Mouse (Mus musculus) kidney, postnatal 0 days (tissue): ENCODE measurements around the gene Tubb5. TPM values are rescaled to one million over a fixed set of nuclear protein-coding genes. Genes with fewer than 3 reads are reported as not detected.

Source experiments
- ATAC-seq: fragments of 200-750 bp; cut with Nextera tagmentation; replicated peaks from 2 replicates; pipeline ENCODE4 v1.8.0; 2017; ENCODE audit warnings: low read depth, moderate number of reproducible peaks, moderate TSS enrichment, moderate library complexity; ENCODE audit not compliant: low FRiP score
- DNase-seq: peaks from one replicate; pipeline ENCODE4 v3.0.0-alpha.2; 2016; ENCODE audit warnings: low spot score
- H3K27ac ChIP-seq: fragments of 300-500 bp; sonication (generic); 2 replicates; pipeline ENCODE4 v1.5.1; 2014; ENCODE audit warnings: mild to moderate bottlenecking
- H3K27me3 ChIP-seq: fragments of 300-500 bp; sonication (generic); 2 replicates; pipeline ENCODE4 v1.6.1; 2014; ENCODE audit warnings: low read length, mixed read lengths; ENCODE audit not compliant: insufficient read depth
- H3K36me3 ChIP-seq: fragments of 300-500 bp; sonication (generic); 2 replicates; pipeline ENCODE4 v1.6.1; 2014; ENCODE audit warnings: low read length, mixed read lengths; ENCODE audit not compliant: insufficient read depth
- H3K4me1 ChIP-seq: fragments of 300-500 bp; sonication (generic); replicated peaks from 2 replicates; pipeline ENCODE4 v1.6.1; 2014; ENCODE audit warnings: antibody characterized with exemption, low read length, mixed read lengths; ENCODE audit not compliant: insufficient read depth
- H3K4me2 ChIP-seq: fragments of 300-500 bp; sonication (generic); 2 replicates; pipeline ENCODE4 v1.6.1; 2014; ENCODE audit warnings: mild to moderate bottlenecking, low read length, moderate library complexity, mixed read lengths
- H3K4me3 ChIP-seq: fragments of 300-500 bp; sonication (generic); replicated peaks from 2 replicates; pipeline ENCODE4 v1.5.1; 2014; ENCODE audit warnings: low read depth, low read length
- H3K9ac ChIP-seq: fragments of 300-500 bp; sonication (generic); 2 replicates; pipeline ENCODE4 v1.6.1; 2014; ENCODE audit warnings: low read depth, low read length
- H3K9me3 ChIP-seq: fragments of 300-500 bp; sonication (generic); replicated peaks from 2 replicates; pipeline ENCODE4 v1.6.1; 2016; ENCODE audit warnings: low read length, inconsistent platforms, mixed read lengths
- CTCF ChIP-seq: IDR thresholded peaks from 2 replicates; pipeline ENCODE4 v1.5.1; 2016; ENCODE audit warnings: antibody characterized with exemption, low read depth, mild to moderate bottlenecking, moderate library complexity
- WGBS: fragments of 180-500 bp; shearing (Covaris S2); extraction: QIAGEN DNeasy Blood & Tissue Kit; methylation state at CpG from one replicate; pipeline ENCODE4 v1.1.7; 2014; 5-methylcytosine and 5-hydroxymethylcytosine counted together
- polyA plus RNA-seq: library from polyadenylated mRNA; unstranded; fragments of >200 nt; fragmentation: Nextera tagmentation; extraction: Ambion mirVana; gene quantifications from 2 replicates; pipeline ENCODE4 v1.2.1, GENCODE M21; 2015

Tubb5 gene
- polyA plus RNA-seq, 1 experiment from 2014 or later = 503 TPM

DNA sequence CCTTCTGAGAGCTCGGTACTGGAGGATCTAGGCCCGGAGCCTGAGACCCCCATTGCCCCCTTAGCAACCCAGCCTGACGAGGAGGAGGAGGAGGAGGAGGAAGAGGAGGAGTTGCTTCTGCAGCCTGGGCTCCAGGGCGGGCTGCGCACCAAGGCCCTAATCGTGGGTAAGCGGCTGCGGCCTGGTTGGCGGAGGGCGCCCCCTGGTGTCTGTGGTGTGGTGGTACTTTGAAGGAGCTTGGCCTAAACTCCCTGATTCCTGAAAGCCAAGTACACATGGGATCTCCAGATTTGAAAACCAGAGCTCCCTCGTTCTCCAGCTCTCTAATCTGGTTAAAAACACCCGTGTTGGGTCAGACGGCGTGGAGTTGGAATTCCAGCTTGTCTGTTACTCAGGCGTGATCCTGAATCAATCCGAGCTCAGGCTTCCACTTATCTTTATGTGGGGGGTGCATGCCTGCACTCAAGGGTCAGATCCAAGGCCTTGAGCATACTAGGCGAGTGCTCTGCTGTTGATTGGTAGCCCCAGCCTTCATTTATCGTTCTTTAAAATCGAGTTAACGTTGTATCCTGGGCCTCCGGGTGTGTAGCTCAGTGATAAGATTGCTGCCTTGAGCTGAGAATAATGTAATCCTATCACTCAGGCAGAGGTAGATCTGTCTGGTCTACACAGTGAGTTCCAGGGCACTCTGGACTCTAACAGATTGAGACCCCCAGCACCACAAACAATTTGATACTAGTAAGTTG is 35.8 kb upstream of the Tubb5 start:
- Histone ChIP-seq H3K4me3 (no peak overlapping the region), H3K27me3 (no peaks in the 10 kb centered on the region), H3K4me1 (0 out of 2 replicates have a peak, but pooled peaks cover 8% of the 10 kb centered on the region), H3K9me3 (no peaks in the 10 kb centered on the region), H3K4me2 (peak overlapping the region; percentile 33; the same call in 1 of the 2 replicates), H3K9ac (peak overlapping the region; percentile 19; the same call in 1 of the 2 replicates), H3K36me3 (0 out of 2 replicates have a peak, but pooled peaks cover 4% of the 10 kb centered on the region), H3K27ac (no peak overlapping the region)
- WGBS = 29% methylated on average over 21 of the region's 21 CpGs
- DNase-seq (peak; percentile 88), ATAC-seq (peak; percentile 52)
- TF ChIP-seq CTCF = peak; percentile 96

DNA sequence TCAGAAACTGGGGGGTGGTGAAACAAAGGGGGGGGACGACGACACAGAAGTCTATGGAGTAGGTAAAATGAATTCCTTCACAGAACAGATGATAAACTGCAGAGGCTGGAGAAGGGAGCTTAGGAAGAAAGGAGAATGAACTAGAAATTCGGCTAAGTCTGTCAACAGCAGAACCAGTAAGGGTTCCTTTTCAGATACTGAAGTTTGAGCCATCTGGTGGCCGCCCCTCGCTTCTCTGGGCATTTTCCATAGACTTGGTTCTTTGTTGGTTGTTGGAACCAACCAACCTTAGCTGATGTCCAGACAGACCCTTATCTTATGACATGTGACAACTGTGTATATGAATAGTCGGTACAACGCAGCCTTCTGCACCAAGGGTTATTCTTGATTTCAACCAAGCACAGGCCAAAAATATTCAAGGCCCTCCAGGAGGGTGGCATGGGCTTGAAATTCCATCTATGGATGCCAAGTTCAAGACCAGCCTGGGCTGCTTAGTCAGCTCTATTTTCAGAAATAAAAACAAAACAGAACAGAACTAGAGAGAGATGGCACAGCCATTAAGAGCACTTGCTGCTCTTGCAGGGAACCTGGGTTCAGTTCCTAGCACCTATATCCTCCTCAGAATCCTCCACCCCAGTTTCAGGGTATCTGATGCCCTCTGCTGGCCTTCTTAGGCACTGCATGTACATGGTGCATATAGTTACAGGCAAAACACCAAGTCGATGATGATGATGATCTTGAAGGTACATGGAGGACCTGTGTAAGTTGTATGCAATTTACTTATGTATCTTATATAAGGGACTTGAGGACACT is 33.0 kb upstream of the Tubb5 start:
- DNase-seq = no peak

DNA sequence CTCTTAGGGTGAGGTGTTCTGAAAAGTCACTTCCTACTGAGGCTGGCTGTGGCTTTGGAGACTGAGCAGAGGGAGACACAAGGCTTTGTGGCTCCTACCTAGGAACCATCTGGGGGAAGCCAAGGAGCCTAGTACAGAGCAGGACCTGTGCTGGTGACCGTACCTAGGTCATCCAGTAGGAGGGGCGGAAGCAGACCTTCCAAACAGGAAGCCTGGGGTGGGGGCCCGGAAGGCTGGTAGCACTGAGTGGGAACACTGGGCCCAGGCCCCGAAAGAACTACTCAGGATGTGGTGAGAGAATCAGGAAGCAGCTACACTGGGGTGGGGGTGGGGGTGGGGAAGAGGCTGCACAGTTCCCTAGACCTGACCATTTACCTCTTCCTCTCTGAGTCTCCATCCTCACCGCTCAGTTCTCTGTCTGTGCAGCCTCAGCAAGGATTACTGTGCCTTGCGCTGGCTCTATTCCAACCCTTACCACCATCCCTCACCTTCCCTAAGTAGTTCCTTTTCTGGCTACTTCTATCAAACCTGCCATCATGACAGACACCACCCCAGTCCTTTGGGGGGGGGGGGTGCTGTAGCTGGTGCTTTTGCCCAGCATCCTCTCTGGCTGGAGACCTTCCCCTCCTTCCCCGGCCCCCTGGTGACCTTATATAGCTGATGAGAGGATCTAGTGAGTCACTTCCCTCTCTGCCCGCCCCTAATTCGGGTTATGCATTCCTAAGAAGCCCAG is 32.2 kb upstream of the Tubb5 start:
- H3K27me3 ChIP-seq = no peaks in the 10 kb centered on the region
- peaks cover 22% of the 10 kb centered on the region for H3K4me1 ChIP-seq
- peak overlapping the region; percentile 94 for H3K4me2 ChIP-seq
- 43% methylated on average over 9 of the region's 9 CpGs for WGBS
- peak overlapping the region; percentile 78; the same call in 1 of the 2 replicates for H3K9ac ChIP-seq
- peak overlapping the region; percentile 61 for H3K4me3 ChIP-seq
- no peaks in the 10 kb centered on the region for H3K9me3 ChIP-seq
- ATAC-seq (no peak; the same call in 1 of the 2 replicates), DNase-seq (peak; percentile 67)
- 0 out of 2 replicates have a peak, but pooled peaks cover 4% of the 10 kb centered on the region for H3K36me3 ChIP-seq
- peak overlapping the region; percentile 96 for H3K27ac ChIP-seq
- TF ChIP-seq CTCF = no peak

More for the DNA sequence above, 33.0 kb upstream of the Tubb5 start:
- Histone ChIP-seq H3K4me1 (peaks cover 22% of the 10 kb centered on the region), H3K4me2 (peak overlapping the region; percentile 94), H3K9ac (0 out of 2 replicates have a peak overlapping the region, but pooled peaks have one; percentile 78), H3K9me3 (no peaks in the 10 kb centered on the region), H3K27ac (peak overlapping the region; percentile 96), H3K27me3 (no peaks in the 10 kb centered on the region), H3K36me3 (0 out of 2 replicates have a peak, but pooled peaks cover 4% of the 10 kb centered on the region), H3K4me3 (peak overlapping the region; percentile 61; the same call in 1 of the 2 replicates)
- peak; percentile 64 for TF ChIP-seq CTCF
- no peak for ATAC-seq
- WGBS = 73% methylated on average over 8 of the region's 8 CpGs

DNA sequence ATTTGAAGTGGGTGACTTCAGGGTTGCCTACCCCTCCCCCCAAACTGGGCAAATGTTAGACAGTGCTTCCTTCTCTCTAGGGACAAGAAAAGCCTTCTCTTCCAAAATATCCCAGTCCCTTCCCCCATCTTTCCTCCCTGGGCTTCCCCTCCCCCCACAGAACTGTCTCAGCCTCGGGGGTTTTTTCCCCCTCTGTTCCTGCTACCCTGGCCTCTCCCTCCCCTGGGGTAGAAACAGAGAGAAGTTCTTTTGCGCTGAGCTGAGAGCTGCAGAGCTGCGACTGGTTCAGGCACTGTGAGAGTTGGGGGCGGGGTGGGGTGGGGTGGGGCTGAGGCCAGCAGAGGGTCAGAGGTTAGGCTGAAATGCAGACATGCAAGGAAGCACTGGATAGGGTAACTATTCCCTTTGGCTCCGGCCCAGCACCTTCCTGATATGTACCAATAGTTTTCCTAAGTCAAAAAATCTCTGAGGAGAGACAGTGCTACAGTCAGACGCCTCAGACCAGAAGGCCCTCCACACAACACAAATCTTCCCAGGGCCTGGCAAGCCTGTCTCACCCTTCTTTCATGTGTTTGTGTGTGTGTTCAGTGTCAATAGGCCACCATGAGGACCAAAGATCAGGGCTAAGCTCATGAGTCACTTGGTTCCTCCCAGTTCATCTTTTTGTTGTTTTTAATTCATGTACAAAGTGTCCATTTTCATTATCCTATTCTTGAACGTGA is 31.4 kb upstream of the Tubb5 start:
- H3K4me1 ChIP-seq = peaks cover 28% of the 10 kb centered on the region
- DNase-seq (peak; percentile 61), ATAC-seq (0 out of 2 replicates have a peak, but pooled peaks have one; percentile 4)
- peak overlapping the region; percentile 78 for H3K9ac ChIP-seq
- H3K27me3 ChIP-seq = no peaks in the 10 kb centered on the region
- H3K9me3 ChIP-seq = no peaks in the 10 kb centered on the region
- 0 out of 2 replicates have a peak, but pooled peaks cover 2% of the 10 kb centered on the region for H3K36me3 ChIP-seq
- peak overlapping the region; percentile 96 for H3K27ac ChIP-seq
- WGBS = 3% methylated on average over 7 of the region's 7 CpGs
- peak overlapping the region; percentile 94 for H3K4me2 ChIP-seq
- TF ChIP-seq CTCF = no peak
- H3K4me3 ChIP-seq = peak overlapping the region; percentile 61

DNA sequence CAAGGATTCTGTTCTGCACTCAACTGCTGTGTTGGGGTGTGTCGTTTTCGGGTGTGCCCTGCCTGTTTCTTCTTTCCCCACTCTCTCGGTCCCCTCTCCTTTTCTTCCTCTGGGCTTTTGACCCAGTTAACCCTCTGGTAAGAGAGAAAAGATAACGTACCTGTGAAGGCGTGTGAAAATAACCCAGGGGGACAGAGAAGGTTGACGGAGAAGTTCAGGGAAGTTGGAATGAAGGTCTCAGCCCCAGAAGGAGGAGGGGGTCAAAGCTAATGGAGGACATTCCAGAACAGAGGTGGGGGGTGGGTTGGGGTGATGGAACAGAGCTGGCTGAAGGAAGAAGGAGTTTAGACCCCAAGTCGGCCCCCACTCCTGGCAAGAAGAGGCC is 30.8 kb upstream of the Tubb5 start:
- TF ChIP-seq CTCF = no peak
- Histone ChIP-seq H3K27me3 (no peaks in the 10 kb centered on the region), H3K27ac (peak overlapping the region; percentile 96), H3K9me3 (no peaks in the 10 kb centered on the region), H3K4me3 (peak overlapping the region; percentile 61), H3K9ac (peak overlapping the region; percentile 78), H3K4me1 (peaks cover 30% of the 10 kb centered on the region), H3K4me2 (peak overlapping the region; percentile 94), H3K36me3 (no peaks in the 10 kb centered on the region)
- WGBS = 2% methylated on average over 7 of the region's 7 CpGs
- no peak for ATAC-seq
- DNase-seq = no peak
